In genomic region chr7:28243943-28244342, GRCm38 (mm10) we compare ENCODE assay signal across 17 mouse cellular contexts. TPM values are rescaled to one million over a fixed set of nuclear protein-coding genes. Genes with fewer than 3 reads are reported as not detected.
"Had no signal": no experiment of that assay in that cellular context is flagged by ENCODE, and none has a peak within 500 bp of the region (broad histone marks: within the 10 kb centered on the region; RNA-seq: fewer than 3 reads in every experiment).

No protein-coding gene starts in this region.

RNA-seq across cellular contexts. Expression of gene Selenov, which starts 47.0 kb away (rescaled TPM):
- total RNA-seq: common myeloid progenitor, adult 5-6 weeks; gastrocnemius, adult 18-20 months; gastrocnemius, adult 2 months; gastrocnemius, adult 8-10 months; gastrocnemius, postnatal 10 days; gastrocnemius, postnatal 14 days; gastrocnemius, postnatal 25 days; gastrocnemius, postnatal 36 days; gastrocnemius, postnatal 4 days; granulocyte monocyte progenitor cell, adult 5-6 weeks; heart, adult 18-20 months; heart, adult 2 months; heart, adult 8-10 months had no signal
- polyA plus RNA-seq: embryonic facial prominence, embryonic 11.5 days; embryonic facial prominence, embryonic 12.5 days; embryonic facial prominence, embryonic 14.5 days; erythroblast, embryonic 14.5 days had no signal

RNA-seq across cellular contexts. Expression of gene Dll3, which starts 58.1 kb away (rescaled TPM):
- total RNA-seq: common myeloid progenitor, adult 5-6 weeks; gastrocnemius, adult 18-20 months; gastrocnemius, adult 2 months; gastrocnemius, adult 8-10 months; gastrocnemius, postnatal 10 days; gastrocnemius, postnatal 14 days; gastrocnemius, postnatal 25 days; gastrocnemius, postnatal 36 days; gastrocnemius, postnatal 4 days; heart, adult 18-20 months; heart, adult 2 months; heart, adult 8-10 months had no signal
- polyA plus RNA-seq: erythroblast, embryonic 14.5 days; heart, adult 2 months had no signal
